Mouse (Mus musculus): Measurements from ENCODE around the gene Fgfr3.
A peak's percentile ranks its signal among the peaks of the same experiment; 100 is the strongest.

Gene Fgfr3

GRCm38 (mm10) chr5:33697947-33698512, 23.4 kb upstream of the Fgfr3 start:
- DNase-seq (ENCODE audit: low read depth, low spot score), result no peak

GRCm38 (mm10) chr5:33698669-33699068, 22.8 kb upstream of the Fgfr3 start:
- DNase-seq (ENCODE audit: low read depth, low spot score), result no peak

GRCm38 (mm10) chr5:33700010-33700409, 21.5 kb upstream of the Fgfr3 start:
- no peak for DNase-seq (ENCODE audit: low read depth, low spot score)

GRCm38 (mm10) chr5:33701832-33702231, 19.6 kb upstream of the Fgfr3 start:
- DNase-seq (ENCODE audit: low read depth, low spot score), result no peak

GRCm38 (mm10) chr5:33703999-33704398, 17.5 kb upstream of the Fgfr3 start:
- DNase-seq (ENCODE audit: low read depth, low spot score), result no peak

GRCm38 (mm10) chr5:33704945-33705611, 16.4 kb upstream of the Fgfr3 start:
- no peak for DNase-seq (ENCODE audit: low read depth, low spot score)

GRCm38 (mm10) chr5:33705612-33706349, 15.7 kb upstream of the Fgfr3 start:
- no peak for DNase-seq (ENCODE audit: low read depth, low spot score)

GRCm38 (mm10) chr5:33706350-33706629, 15.2 kb upstream of the Fgfr3 start:
- DNase-seq (ENCODE audit: low read depth, low spot score), result no peak

GRCm38 (mm10) chr5:33707163-33707562, 14.3 kb upstream of the Fgfr3 start:
- DNase-seq (ENCODE audit: low read depth, low spot score), result no peak

GRCm38 (mm10) chr5:33709037-33709436, 12.4 kb upstream of the Fgfr3 start:
- no peak for DNase-seq (ENCODE audit: low read depth, low spot score)

GRCm38 (mm10) chr5:33712550-33712949, 8.9 kb upstream of the Fgfr3 start:
- DNase-seq (ENCODE audit: low read depth, low spot score), result no peak

GRCm38 (mm10) chr5:33715182-33715581, 6.3 kb upstream of the Fgfr3 start:
- no peak for DNase-seq (ENCODE audit: low read depth, low spot score)

GRCm38 (mm10) chr5:33716467-33716866, 5.0 kb upstream of the Fgfr3 start:
- DNase-seq (ENCODE audit: low read depth, low spot score), result no peak

- DNase-seq (ENCODE audit: low read depth, low spot score), result no peak
These were observed 3.0 kb upstream of the Fgfr3 start for GRCm38 (mm10) chr5:33718460-33718859.

GRCm38 (mm10) chr5:33720852-33721490, 503 bp upstream of the Fgfr3 start:
- no peak for DNase-seq (ENCODE audit: low read depth, low spot score)

- no peak for DNase-seq (ENCODE audit: low read depth, low spot score)
These were observed 968 bp downstream of the Fgfr3 start for GRCm38 (mm10) chr5:33722266-33723018.

GRCm38 (mm10) chr5:33723019-33723640, 1.7 kb downstream of the Fgfr3 start:
- DNase-seq (ENCODE audit: low read depth, low spot score), result peak; percentile 19

GRCm38 (mm10) chr5:33723641-33724465, 2.4 kb downstream of the Fgfr3 start:
- no peak for DNase-seq (ENCODE audit: low read depth, low spot score)

- no peak for DNase-seq (ENCODE audit: low read depth, low spot score)
These were observed 4.7 kb downstream of the Fgfr3 start for GRCm38 (mm10) chr5:33726081-33726647.

GRCm38 (mm10) chr5:33726891-33727290, 5.4 kb downstream of the Fgfr3 start:
- DNase-seq (ENCODE audit: low read depth, low spot score), result no peak
